13 mouse cellular contexts compared by ENCODE assay signal in the genomic region with DNA sequence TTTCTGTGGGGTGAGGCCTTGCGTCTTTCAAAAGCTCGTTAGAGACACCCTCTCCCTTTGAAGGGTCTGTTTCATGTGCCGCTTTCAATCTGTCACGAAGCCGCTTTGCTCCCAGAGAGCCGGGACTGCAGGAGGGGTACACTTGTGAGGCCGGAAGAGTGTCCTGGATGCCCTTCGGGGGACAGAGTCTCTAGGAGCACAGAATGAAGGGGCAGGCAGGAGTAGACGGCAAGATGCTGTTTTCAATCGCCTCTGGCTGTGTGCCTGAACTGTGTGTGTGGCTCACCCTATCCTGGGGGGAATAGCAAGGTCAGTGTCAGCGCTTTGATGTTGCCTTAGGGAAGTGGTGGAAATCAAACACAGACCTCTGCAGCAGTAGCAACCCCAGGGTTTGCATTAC.
DNase-seq lines count a peak whose midpoint lies in the region; ATAC-seq and TF ChIP-seq lines count a peak whose summit lies in the region.
"Had no signal": no experiment of that assay in that cellular context is flagged by ENCODE, and none has a peak within 500 bp of the region (broad histone marks: within the 10 kb centered on the region; RNA-seq: fewer than 3 reads in every experiment).

No protein-coding gene starts in this region.

- no peak for TF ChIP-seq POLR2A in liver, adult 2 months (IDR thresholded peaks at IDR 0.05; ENCODE audit: extremely low read depth, insufficient read depth, low read length)

- no peak for TF ChIP-seq CTCF in liver, adult 2 months (IDR thresholded peaks at IDR 0.05; ENCODE audit: low read depth, low read length)

- WGBS in liver, adult 2 months: 70% methylated on average over 11 of the region's 11 CpGs
- WGBS in liver, embryonic 11.5 days: 53% methylated on average over 11 of the region's 11 CpGs
- 11% methylated on average over 11 of the region's 11 CpGs for WGBS in limb, embryonic 13.5 days

- no peak overlapping the region for H3K4me3 ChIP-seq in liver, adult 2 months (ENCODE audit: insufficient read depth, low read depth, low read length)
- H3K4me3 ChIP-seq in liver, embryonic 11.5 days (ENCODE audit: low read depth, low read length): no peak overlapping the region
- no peak overlapping the region for H3K4me3 ChIP-seq in limb, embryonic 13.5 days
- H3K4me3 ChIP-seq: forebrain, embryonic 12.5 days; hindbrain, embryonic 13.5 days had no signal

- no peaks in the 10 kb centered on the region for H3K9me3 ChIP-seq in liver, embryonic 11.5 days (ENCODE audit: control insufficient read depth, low read length)
- no peaks in the 10 kb centered on the region for H3K9me3 ChIP-seq in limb, embryonic 13.5 days
- H3K9me3 ChIP-seq: forebrain, embryonic 12.5 days; hindbrain, embryonic 13.5 days had no signal

- no peak overlapping the region for H3K4me2 ChIP-seq in liver, embryonic 11.5 days
- H3K4me2 ChIP-seq in limb, embryonic 13.5 days (replicated peaks): no peak overlapping the region
- H3K4me2 ChIP-seq: forebrain, embryonic 12.5 days; hindbrain, embryonic 13.5 days had no signal

- no peaks in the 10 kb centered on the region for H3K36me3 ChIP-seq in liver, adult 2 months (ENCODE audit: control insufficient read depth, insufficient read depth, low read length)
- no peaks in the 10 kb centered on the region for H3K36me3 ChIP-seq in liver, embryonic 11.5 days (ENCODE audit: control insufficient read depth, insufficient read depth, low read length)
- H3K36me3 ChIP-seq in limb, embryonic 13.5 days: no peaks in the 10 kb centered on the region
- H3K36me3 ChIP-seq: forebrain, embryonic 12.5 days; hindbrain, embryonic 13.5 days had no signal

- H3K79me2 ChIP-seq in liver, adult 2 months (ENCODE audit: control insufficient read depth, insufficient read depth, low read length): no peaks in the 10 kb centered on the region

- peak overlapping the region; percentile 52 for H3K27ac ChIP-seq in liver, adult 2 months (replicated peaks; ENCODE audit: insufficient read depth, low read depth, low read length)
- H3K27ac ChIP-seq in liver, embryonic 11.5 days (ENCODE audit: low read depth, low read length): no peak overlapping the region
- H3K27ac ChIP-seq in limb, embryonic 13.5 days: peak overlapping the region; percentile 15; the same call in 1 of the 2 replicates
- H3K27ac ChIP-seq: forebrain, embryonic 12.5 days; hindbrain, embryonic 13.5 days had no signal

- peaks cover 39% of the 10 kb centered on the region for H3K4me1 ChIP-seq in liver, adult 2 months (ENCODE audit: control insufficient read depth, insufficient read depth, low read length)
- H3K4me1 ChIP-seq in liver, embryonic 11.5 days (replicated peaks; ENCODE audit: control insufficient read depth, insufficient read depth, low read length): peaks cover 16% of the 10 kb centered on the region
- peaks cover 59% of the 10 kb centered on the region for H3K4me1 ChIP-seq in limb, embryonic 13.5 days

- DNase-seq in adrenal gland, adult (ENCODE audit: inconsistent age in 2 of 2, low spot score in 1 of 2): peak; percentile 73 to 84
- no peak for DNase-seq in adrenal gland, postnatal 4 days (ENCODE audit: low spot score in 2 of 2)
- DNase-seq in liver, adult 2 months (ENCODE audit: extremely low read depth, low read depth, low spot score): no peak
- DNase-seq in liver, embryonic 11.5 days (ENCODE audit: low spot score): no peak
- peak; percentile 61 for DNase-seq in embryo, embryonic 10.5 days (ENCODE audit: low spot score)
- DNase-seq in frontal cortex, postnatal 14 days (ENCODE audit: low spot score in 2 of 2): no peak
- DNase-seq: cerebellum, postnatal 36 days; kidney, adult 9 months; lung, postnatal 10 days had no signal

- no peaks in the 10 kb centered on the region for H3K27me3 ChIP-seq in liver, adult 2 months (ENCODE audit: control insufficient read depth, insufficient read depth, low read length)
- no peaks in the 10 kb centered on the region for H3K27me3 ChIP-seq in liver, embryonic 11.5 days (replicated peaks; ENCODE audit: control insufficient read depth, insufficient read depth, low read length)
- H3K27me3 ChIP-seq in limb, embryonic 13.5 days: 0 out of 2 replicates have a peak, but pooled peaks cover 3% of the 10 kb centered on the region

- ATAC-seq in liver, embryonic 11.5 days (replicated peaks; ENCODE audit: low FRiP score): no peak
- no peak for ATAC-seq in limb, embryonic 13.5 days (ENCODE audit: low FRiP score, low read depth)
- ATAC-seq in CD4-positive, CD25-positive, alpha-beta regulatory T cell, adult 4 months: no peak

- no peak overlapping the region for H3K9ac ChIP-seq in liver, adult 2 months (ENCODE audit: low read depth, low read length)
- H3K9ac ChIP-seq in liver, embryonic 11.5 days (ENCODE audit: low read depth, low read length): no peak overlapping the region
- H3K9ac ChIP-seq in limb, embryonic 13.5 days: 0 out of 2 replicates have a peak overlapping the region, but pooled peaks have one; percentile 13
- H3K9ac ChIP-seq: forebrain, embryonic 12.5 days; hindbrain, embryonic 13.5 days had no signal

Comparison
In these comparisons a context has a peak if more than half of its experiments do, and no peak if none do; other contexts are left out.
1. DNase-seq: peak in adrenal gland, adult (2 of 2) and embryo, embryonic 10.5 days (single experiment); none in adrenal gland, postnatal 4 days (0 of 2), liver, adult 2 months (single experiment), liver, embryonic 11.5 days (single experiment) and frontal cortex, postnatal 14 days (0 of 2).